ENCODE assay signal across 18 mouse cellular contexts in genomic region chr7:117588426-117588825, GRCm38 (mm10).
A peak's percentile ranks its signal among the peaks of the same experiment; 100 is the strongest.
DNase-seq lines count a peak whose midpoint lies in the region; ATAC-seq and TF ChIP-seq lines count a peak whose summit lies in the region.
"Had no signal": no experiment of that assay in that cellular context is flagged by ENCODE, and none has a peak within 500 bp of the region (broad histone marks: within the 10 kb centered on the region; RNA-seq: fewer than 3 reads in every experiment).

No protein-coding gene starts in this region.

- peaks cover 8% of the 10 kb centered on the region; the same call in 1 of the 2 replicates for H3K4me1 ChIP-seq in hindbrain, postnatal 0 days (ENCODE audit: insufficient read depth, low read length)
- peaks cover 4% of the 10 kb centered on the region; the same call in 1 of the 2 replicates for H3K4me1 ChIP-seq in hindbrain, embryonic 10.5 days (replicated peaks)
- no peaks in the 10 kb centered on the region; the same call in 1 of the 2 replicates for H3K4me1 ChIP-seq in midbrain, embryonic 16.5 days (ENCODE audit: control insufficient read depth, insufficient read depth, low read length)
- peaks cover 4% of the 10 kb centered on the region; the same call in 1 of the 2 replicates for H3K4me1 ChIP-seq in midbrain, embryonic 15.5 days
- H3K4me1 ChIP-seq: megakaryocyte, embryonic 14.5 days had no signal

- WGBS in hindbrain, postnatal 0 days, result 19% methylated on average over 1 of the region's 1 CpGs
- 82% methylated on average over 1 of the region's 1 CpGs for WGBS in hindbrain, embryonic 10.5 days
- 37% methylated on average over 1 of the region's 1 CpGs for WGBS in midbrain, embryonic 16.5 days
- 32% methylated on average over 1 of the region's 1 CpGs for WGBS in midbrain, embryonic 15.5 days

- no peak for ATAC-seq in hindbrain, postnatal 0 days
- ATAC-seq in midbrain, embryonic 16.5 days, result no peak
- no peak for ATAC-seq in midbrain, embryonic 15.5 days (replicated peaks)
- ATAC-seq: forebrain, postnatal 0 days; hindbrain, embryonic 16.5 days; intestine, embryonic 16.5 days had no signal

- no peak overlapping the region for H3K9ac ChIP-seq in hindbrain, postnatal 0 days (replicated peaks; ENCODE audit: low read length)
- H3K9ac ChIP-seq in midbrain, embryonic 16.5 days (ENCODE audit: low read depth, low read length), result no peak overlapping the region
- no peak overlapping the region for H3K9ac ChIP-seq in midbrain, embryonic 15.5 days
- H3K9ac ChIP-seq: forebrain, postnatal 0 days had no signal

- no peaks in the 10 kb centered on the region for H3K9me3 ChIP-seq in hindbrain, postnatal 0 days (ENCODE audit: low read length)
- H3K9me3 ChIP-seq in hindbrain, embryonic 10.5 days, result no peaks in the 10 kb centered on the region
- no peaks in the 10 kb centered on the region for H3K9me3 ChIP-seq in midbrain, embryonic 16.5 days (replicated peaks; ENCODE audit: control insufficient read depth, low read length, poor library complexity, severe bottlenecking)
- H3K9me3 ChIP-seq in midbrain, embryonic 15.5 days, result no peaks in the 10 kb centered on the region
- H3K9me3 ChIP-seq: megakaryocyte, embryonic 14.5 days had no signal

- no peak overlapping the region for H3K4me2 ChIP-seq in hindbrain, postnatal 0 days (ENCODE audit: low read depth, low read length)
- no peak overlapping the region for H3K4me2 ChIP-seq in midbrain, embryonic 16.5 days (ENCODE audit: low read length)
- H3K4me2 ChIP-seq in midbrain, embryonic 15.5 days, result no peak overlapping the region

- no peaks in the 10 kb centered on the region for H3K27me3 ChIP-seq in hindbrain, postnatal 0 days (ENCODE audit: insufficient read depth, low read length)
- no peaks in the 10 kb centered on the region for H3K27me3 ChIP-seq in hindbrain, embryonic 10.5 days (ENCODE audit: insufficient read depth, poor library complexity, severe bottlenecking)
- no peaks in the 10 kb centered on the region for H3K27me3 ChIP-seq in midbrain, embryonic 16.5 days (ENCODE audit: control insufficient read depth, insufficient read depth, low read depth, low read length)
- H3K27me3 ChIP-seq in midbrain, embryonic 15.5 days (replicated peaks), result no peaks in the 10 kb centered on the region
- H3K27me3 ChIP-seq: megakaryocyte, embryonic 14.5 days had no signal

- peak; percentile 53 to 63 for DNase-seq in cerebellum, postnatal 10 days
- no peak for DNase-seq in cerebellum, postnatal 4 days (ENCODE audit: low spot score in 2 of 2)
- DNase-seq in hindbrain, postnatal 0 days (ENCODE audit: low spot score), result peak; percentile 48
- no peak for DNase-seq in hindbrain, embryonic 10.5 days (ENCODE audit: low spot score)
- no peak for DNase-seq in layer of hippocampus, adult 2 months (ENCODE audit: low spot score in 2 of 2)
- DNase-seq in layer of hippocampus, adult 9-11 months, result no peak
- DNase-seq: adrenal gland, postnatal 10 days; cerebellum, adult 2 months; cerebellum, postnatal 36 days; forebrain, postnatal 0 days; gastrocnemius, postnatal 14 days; heart, adult 11 months had no signal

- no peak for TF ChIP-seq CTCF in hindbrain, postnatal 0 days (IDR thresholded peaks at IDR 0.05; ENCODE audit: low read depth)
- TF ChIP-seq CTCF in layer of hippocampus, adult 2 months (conservative IDR thresholded peaks at IDR 0.05), result no peak

- peak overlapping the region; percentile 16; the same call in 1 of the 2 replicates for H3K27ac ChIP-seq in hindbrain, postnatal 0 days
- no peak overlapping the region for H3K27ac ChIP-seq in hindbrain, embryonic 10.5 days
- H3K27ac ChIP-seq in layer of hippocampus, adult 2 months, result peak overlapping the region; percentile 67; the same call in 1 of the 2 replicates
- H3K27ac ChIP-seq in midbrain, embryonic 16.5 days (ENCODE audit: low read length), result 0 out of 2 replicates have a peak overlapping the region, but pooled peaks have one; percentile 7
- no peak overlapping the region for H3K27ac ChIP-seq in midbrain, embryonic 15.5 days
- H3K27ac ChIP-seq: stomach, postnatal 0 days had no signal

- H3K4me3 ChIP-seq in hindbrain, postnatal 0 days (ENCODE audit: low read length), result no peak overlapping the region
- no peak overlapping the region for H3K4me3 ChIP-seq in hindbrain, embryonic 10.5 days
- H3K4me3 ChIP-seq in layer of hippocampus, adult 2 months, result no peak overlapping the region
- H3K4me3 ChIP-seq in midbrain, embryonic 16.5 days (ENCODE audit: low read depth, low read length), result no peak overlapping the region
- no peak overlapping the region for H3K4me3 ChIP-seq in midbrain, embryonic 15.5 days
- H3K4me3 ChIP-seq: megakaryocyte, embryonic 14.5 days had no signal

- H3K36me3 ChIP-seq in hindbrain, postnatal 0 days (ENCODE audit: insufficient read depth, low read length), result no peaks in the 10 kb centered on the region
- peaks cover 3% of the 10 kb centered on the region for H3K36me3 ChIP-seq in hindbrain, embryonic 10.5 days
- H3K36me3 ChIP-seq in midbrain, embryonic 16.5 days (ENCODE audit: control insufficient read depth, insufficient read depth, low read length), result no peaks in the 10 kb centered on the region
- no peaks in the 10 kb centered on the region for H3K36me3 ChIP-seq in midbrain, embryonic 15.5 days (replicated peaks)

Comparison
In these comparisons a context has a peak if more than half of its experiments do, and no peak if none do; other contexts are left out.
1. DNase-seq: peak in cerebellum, postnatal 10 days (2 of 2) and hindbrain, postnatal 0 days (single experiment); none in cerebellum, postnatal 4 days (0 of 2), hindbrain, embryonic 10.5 days (single experiment), layer of hippocampus, adult 2 months (0 of 2) and layer of hippocampus, adult 9-11 months (single experiment).
2. H3K27ac ChIP-seq: peak in hindbrain, postnatal 0 days (single experiment), layer of hippocampus, adult 2 months (single experiment) and midbrain, embryonic 16.5 days (single experiment); none in hindbrain, embryonic 10.5 days (single experiment) and midbrain, embryonic 15.5 days (single experiment).